ENCODE assay signal across 10 mouse cellular contexts in the genomic region with DNA sequence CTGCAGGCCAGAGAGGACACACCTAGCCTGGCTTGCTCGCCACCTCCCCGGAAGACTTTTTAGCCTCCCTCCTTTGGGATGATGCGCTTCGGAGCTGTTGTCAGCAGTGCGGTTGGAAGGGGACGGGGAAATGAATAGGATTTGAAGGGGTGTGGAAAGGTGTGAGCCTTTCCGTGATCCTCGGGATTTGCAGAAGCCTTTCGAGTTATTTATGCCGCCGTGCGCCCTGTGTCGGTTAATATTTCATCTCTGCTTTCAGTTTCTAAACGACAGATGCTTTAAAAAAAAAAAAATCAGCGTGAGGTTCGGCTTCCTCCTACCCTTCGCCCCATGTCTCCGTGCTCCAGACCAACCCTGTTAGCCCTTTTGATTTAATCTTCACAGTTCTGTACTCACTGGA.
A peak's percentile ranks its signal among the peaks of the same experiment; 100 is the strongest.
DNase-seq lines count a peak whose midpoint lies in the region; ATAC-seq and TF ChIP-seq lines count a peak whose summit lies in the region.
"Had no signal": no experiment of that assay in that cellular context is flagged by ENCODE, and none has a peak within 500 bp of the region (broad histone marks: within the 10 kb centered on the region; RNA-seq: fewer than 3 reads in every experiment).

No protein-coding gene starts in this region.

- no peak overlapping the region for H3K9ac ChIP-seq in kidney, postnatal 0 days (ENCODE audit: low read depth, low read length)
- H3K9ac ChIP-seq in stomach, embryonic 16.5 days (ENCODE audit: low read length) = no peak overlapping the region
- H3K9ac ChIP-seq: embryonic facial prominence, embryonic 13.5 days; heart, embryonic 12.5 days; midbrain, embryonic 12.5 days had no signal

- H3K9me3 ChIP-seq in kidney, postnatal 0 days (replicated peaks; ENCODE audit: low read length) = no peaks in the 10 kb centered on the region
- no peaks in the 10 kb centered on the region for H3K9me3 ChIP-seq in stomach, embryonic 16.5 days (replicated peaks; ENCODE audit: control insufficient read depth, low read length)
- H3K9me3 ChIP-seq: embryonic facial prominence, embryonic 13.5 days; heart, embryonic 12.5 days; midbrain, embryonic 12.5 days had no signal

- peaks cover 4% of the 10 kb centered on the region; the same call in 1 of the 2 replicates for H3K4me1 ChIP-seq in spleen, adult 2 months (ENCODE audit: control insufficient read depth, insufficient read depth, insufficient read length)
- no peaks in the 10 kb centered on the region for H3K4me1 ChIP-seq in kidney, postnatal 0 days (replicated peaks; ENCODE audit: insufficient read depth, low read length)
- no peaks in the 10 kb centered on the region for H3K4me1 ChIP-seq in stomach, embryonic 16.5 days (ENCODE audit: control insufficient read depth, insufficient read depth, low read length)
- H3K4me1 ChIP-seq: heart, embryonic 12.5 days; midbrain, embryonic 12.5 days had no signal

- TF ChIP-seq CTCF in spleen, adult 2 months (IDR thresholded peaks at IDR 0.05; ENCODE audit: extremely low read depth, insufficient read depth, insufficient read length, insufficient replicate concordance) = no peak
- TF ChIP-seq CTCF in kidney, postnatal 0 days (IDR thresholded peaks at IDR 0.05; ENCODE audit: low read depth) = no peak

- no peaks in the 10 kb centered on the region for H3K36me3 ChIP-seq in spleen, adult 2 months (ENCODE audit: control insufficient read depth, insufficient read depth, low read length)
- H3K36me3 ChIP-seq in kidney, postnatal 0 days (ENCODE audit: insufficient read depth, low read length) = no peaks in the 10 kb centered on the region
- no peaks in the 10 kb centered on the region for H3K36me3 ChIP-seq in stomach, embryonic 16.5 days (ENCODE audit: control insufficient read depth, insufficient read depth, low read length)
- H3K36me3 ChIP-seq: embryonic facial prominence, embryonic 13.5 days; heart, embryonic 12.5 days; midbrain, embryonic 12.5 days had no signal

- peak; percentile 4 to 9 for DNase-seq in spleen, adult 2 months (ENCODE audit: low read depth in 1 of 2, low spot score in 2 of 2)
- DNase-seq in spleen, adult 12 weeks (ENCODE audit: low spot score) = no peak
- peak; percentile 63 for DNase-seq in cerebellum, adult 9-10 months
- no peak for DNase-seq in kidney, postnatal 0 days (ENCODE audit: low spot score)
- DNase-seq in urinary bladder, adult 18-20 months (ENCODE audit: low spot score in 2 of 2) = no peak
- DNase-seq in embryo, embryonic 9.5 days (ENCODE audit: extremely low spot score) = no peak

- peak overlapping the region; percentile 36 for H3K4me2 ChIP-seq in kidney, postnatal 0 days (ENCODE audit: low read length)
- H3K4me2 ChIP-seq in stomach, embryonic 16.5 days (ENCODE audit: low read depth, low read length) = peak overlapping the region; percentile 13; the same call in 1 of the 2 replicates
- H3K4me2 ChIP-seq: embryonic facial prominence, embryonic 13.5 days; heart, embryonic 12.5 days; midbrain, embryonic 12.5 days had no signal

- no peaks in the 10 kb centered on the region for H3K27me3 ChIP-seq in spleen, adult 2 months (ENCODE audit: control insufficient read depth, insufficient read depth, low read length)
- no peaks in the 10 kb centered on the region for H3K27me3 ChIP-seq in kidney, postnatal 0 days (ENCODE audit: insufficient read depth, low read length)
- no peaks in the 10 kb centered on the region for H3K27me3 ChIP-seq in stomach, embryonic 16.5 days (ENCODE audit: control insufficient read depth, insufficient read depth, low read length)
- H3K27me3 ChIP-seq: embryonic facial prominence, embryonic 13.5 days; heart, embryonic 12.5 days; midbrain, embryonic 12.5 days had no signal

- no peak for ATAC-seq in kidney, postnatal 0 days (replicated peaks; ENCODE audit: low FRiP score, low read depth)
- ATAC-seq in stomach, embryonic 16.5 days (ENCODE audit: insufficient read depth, low FRiP score) = no peak

- TF ChIP-seq POLR2A in spleen, adult 2 months (IDR thresholded peaks at IDR 0.05; ENCODE audit: low read depth, low read length) = no peak

- WGBS in spleen, adult 2 months = 20% methylated on average over 18 of the region's 18 CpGs
- 43% methylated on average over 18 of the region's 18 CpGs for WGBS in kidney, postnatal 0 days
- 56% methylated on average over 18 of the region's 18 CpGs for WGBS in stomach, embryonic 16.5 days

- no peak overlapping the region for H3K27ac ChIP-seq in spleen, adult 2 months (ENCODE audit: insufficient read depth, low read length)
- no peak overlapping the region for H3K27ac ChIP-seq in kidney, postnatal 0 days
- H3K27ac ChIP-seq in stomach, embryonic 16.5 days (ENCODE audit: low read length) = no peak overlapping the region
- H3K27ac ChIP-seq: embryonic facial prominence, embryonic 13.5 days; midbrain, embryonic 12.5 days had no signal

- H3K4me3 ChIP-seq in spleen, adult 2 months (ENCODE audit: extremely low read depth, insufficient read depth, insufficient read length) = peak overlapping the region; percentile 86
- H3K4me3 ChIP-seq in kidney, postnatal 0 days (replicated peaks; ENCODE audit: low read depth, low read length) = no peak overlapping the region
- no peak overlapping the region for H3K4me3 ChIP-seq in stomach, embryonic 16.5 days (replicated peaks; ENCODE audit: low read length)
- H3K4me3 ChIP-seq: embryonic facial prominence, embryonic 13.5 days; heart, embryonic 12.5 days; midbrain, embryonic 12.5 days had no signal

Comparison
In these comparisons a context has a peak if more than half of its experiments do, and no peak if none do; other contexts are left out.
1. DNase-seq: peak in spleen, adult 2 months (2 of 2) and cerebellum, adult 9-10 months (single experiment); none in spleen, adult 12 weeks (single experiment), kidney, postnatal 0 days (single experiment), urinary bladder, adult 18-20 months (0 of 2) and embryo, embryonic 9.5 days (single experiment).